Mouse (Mus musculus) heart, adult 10 weeks (tissue): ENCODE measurements around the gene Olfr204. TPM values are rescaled to one million over a fixed set of nuclear protein-coding genes. Genes with fewer than 3 reads are reported as not detected.

Experiments used
- polyA plus RNA-seq: library from polyadenylated mRNA; stranded (reverse); fragments of 350-450 nt; fragmentation: Illumina TruSeq; extraction: RNeasy Lipid Tissue Mini Kit (QIAGEN cat#74804); gene quantifications from one replicate; pipeline ENCODE4 v1.2.3, GENCODE M21; 2014; ENCODE audit warnings: low read depth, low replicate concordance

Gene Olfr204
- polyA plus RNA-seq: not detected

GRCm38 (mm10) chr16:59318148-59318547 is at the start of gene Olfr204:
Olfr204 (minus strand) TSS chr16:59318248.

GRCm38 (mm10) chr16:59363893-59364292 is 45.8 kb upstream of the Olfr204 start, which contains the start of gene Olfr209:
Olfr209 (minus strand) TSS chr16:59363993.

GRCm38 (mm10) chr16:59349146-59349545 is 31.1 kb upstream of the Olfr204 start, which contains the start of gene Olfr206:
Olfr206 (minus strand) TSS chr16:59349246.

GRCm38 (mm10) chr16:59331038-59331437 is 13.0 kb upstream of the Olfr204 start, which contains the start of gene Olfr205:
Olfr205 (minus strand) TSS chr16:59331138.

GRCm38 (mm10) chr16:59298581-59298980 is 19.5 kb downstream of the Olfr204 start, which contains the start of gene Olfr203:
Olfr203 (plus strand) TSS chr16:59298881.

GRCm38 (mm10) chr16:59286693-59287092 is 31.4 kb downstream of the Olfr204 start, which contains the start of gene Olfr202:
Olfr202 (minus strand) TSS chr16:59286793.

GRCm38 (mm10) chr16:59272532-59272931 is 45.5 kb downstream of the Olfr204 start, which contains the start of gene Olfr201:
Olfr201 (minus strand) TSS chr16:59272632.

Other genes starting within 250 kb of the Olfr204 start
- not detected for gene Olfr190, start 240.2 kb downstream of the Olfr204 start, polyA plus RNA-seq
- gene Olfr191, start 228.4 kb downstream of the Olfr204 start, polyA plus RNA-seq: not detected
- gene Olfr193, start 206.4 kb downstream of the Olfr204 start, polyA plus RNA-seq: not detected
- not detected for gene Olfr194, start 197.2 kb downstream of the Olfr204 start, polyA plus RNA-seq
- gene Olfr195, start 171.2 kb downstream of the Olfr204 start, polyA plus RNA-seq: not detected
- gene Olfr196, start 147.8 kb downstream of the Olfr204 start, polyA plus RNA-seq: not detected
- gene Olfr198, start 114.7 kb downstream of the Olfr204 start, polyA plus RNA-seq: not detected
- gene Olfr199, start 98.5 kb downstream of the Olfr204 start, polyA plus RNA-seq: not detected
- gene Olfr201, start 45.6 kb downstream of the Olfr204 start, polyA plus RNA-seq: not detected
- not detected for gene Olfr202, start 31.5 kb downstream of the Olfr204 start, polyA plus RNA-seq
- gene Olfr203, start 19.4 kb downstream of the Olfr204 start, polyA plus RNA-seq: not detected
- gene Olfr205, start 12.9 kb upstream of the Olfr204 start, polyA plus RNA-seq: not detected
- not detected for gene Olfr206, start 31.0 kb upstream of the Olfr204 start, polyA plus RNA-seq
- not detected for gene Olfr209, start 45.7 kb upstream of the Olfr204 start, polyA plus RNA-seq
- gene Gabrr3, start 89.1 kb upstream of the Olfr204 start, polyA plus RNA-seq: not detected
- 25.6 TPM for gene Riox2, start 153.5 kb upstream of the Olfr204 start, polyA plus RNA-seq